Mouse (Mus musculus) intestine, postnatal 0 days (tissue): ENCODE measurements at regions not wholly inside any gene's neighbourhood (a gene's known extent, or its start where the extent isn't known, plus 50 kb on each side); places are given as distances from the start of the nearest gene placed in this dataset.

Source experiments
- ATAC-seq: fragments of 200-750 bp; cut with Nextera tagmentation; 2 replicates; pipeline ENCODE4 v1.8.0; 2017; ENCODE audit warnings: mild to moderate bottlenecking, moderate TSS enrichment, moderate library complexity
- H3K27ac ChIP-seq: fragments of 300-500 bp; sonication (generic); 2 replicates; pipeline ENCODE4 v1.5.1; 2014; ENCODE audit warnings: mild to moderate bottlenecking, low read depth, low read length, moderate library complexity
- H3K27me3 ChIP-seq: fragments of 300-500 bp; sonication (generic); replicated peaks from 2 replicates; pipeline ENCODE4 v1.6.1; 2014; ENCODE audit warnings: low read length, mixed read lengths; ENCODE audit not compliant: control insufficient read depth, insufficient read depth
- H3K36me3 ChIP-seq: fragments of 300-500 bp; sonication (generic); 2 replicates; pipeline ENCODE4 v1.6.1; 2014; ENCODE audit warnings: mild to moderate bottlenecking, moderate library complexity; ENCODE audit not compliant: control insufficient read depth, insufficient read depth
- H3K4me1 ChIP-seq: fragments of 300-500 bp; sonication (generic); replicated peaks from 2 replicates; pipeline ENCODE4 v1.6.1; 2014; ENCODE audit warnings: antibody characterized with exemption, low read length, mixed read lengths; ENCODE audit not compliant: control insufficient read depth, insufficient read depth
- H3K4me2 ChIP-seq: fragments of 300-500 bp; sonication (generic); replicated peaks from 2 replicates; pipeline ENCODE4 v1.6.1; 2014; ENCODE audit warnings: low read depth, mild to moderate bottlenecking, moderate library complexity
- H3K4me3 ChIP-seq: fragments of 300-500 bp; sonication (generic); 2 replicates; pipeline ENCODE4 v1.5.1; 2014; ENCODE audit warnings: low read depth, low read length
- H3K9ac ChIP-seq: fragments of 300-500 bp; sonication (generic); 2 replicates; pipeline ENCODE4 v1.6.1; 2014; ENCODE audit warnings: mild to moderate bottlenecking, low read depth, low read length
- H3K9me3 ChIP-seq: fragments of 300-500 bp; sonication (generic); 2 replicates; pipeline ENCODE4 v1.6.1; 2016; ENCODE audit warnings: mixed run types; ENCODE audit not compliant: control insufficient read depth
- CTCF ChIP-seq: sonication (generic); IDR thresholded peaks from 2 replicates; pipeline ENCODE4 v1.5.1; 2016; ENCODE audit warnings: low read depth, mild to moderate bottlenecking, control low read depth, antibody characterized with exemption, moderate library complexity
- WGBS: fragments of 180-500 bp; shearing (Covaris S2); extraction: QIAGEN DNeasy Blood & Tissue Kit; methylation state at CpG from one replicate; pipeline ENCODE4 v1.1.7; 2014; 5-methylcytosine and 5-hydroxymethylcytosine counted together

DNA sequence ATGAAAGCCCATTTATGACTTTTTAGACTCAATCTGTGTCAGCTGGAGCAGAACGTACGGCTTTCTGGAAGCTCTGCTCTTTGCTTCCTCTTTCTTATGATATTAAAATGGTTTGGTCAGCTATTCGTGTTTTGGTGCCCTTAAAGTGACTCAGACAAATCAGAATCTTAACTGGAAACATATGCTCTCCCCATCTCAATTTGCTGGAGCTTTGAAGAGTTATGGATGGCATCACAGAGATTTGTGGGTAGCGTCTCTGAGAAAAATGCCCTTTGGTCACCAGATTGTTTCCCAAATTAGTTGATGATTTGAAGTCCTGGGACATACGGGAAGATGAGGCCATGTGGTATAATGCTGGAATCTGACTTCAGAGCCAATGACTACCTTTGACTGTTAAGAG, 394.0 kb downstream of the Ttll7 start:
- no peaks in the 10 kb centered on the region for H3K9me3 ChIP-seq
- no peak for ATAC-seq
- no peak overlapping the region for H3K27ac ChIP-seq
- H3K4me3 ChIP-seq = no peak overlapping the region
- H3K36me3 ChIP-seq = no peaks in the 10 kb centered on the region
- no peak overlapping the region for H3K4me2 ChIP-seq
- no peaks in the 10 kb centered on the region for H3K4me1 ChIP-seq
- no peaks in the 10 kb centered on the region for H3K27me3 ChIP-seq
- TF ChIP-seq CTCF = no peak
- H3K9ac ChIP-seq = no peak overlapping the region
- WGBS = 87% methylated on average over 5 of the region's 5 CpGs

DNA sequence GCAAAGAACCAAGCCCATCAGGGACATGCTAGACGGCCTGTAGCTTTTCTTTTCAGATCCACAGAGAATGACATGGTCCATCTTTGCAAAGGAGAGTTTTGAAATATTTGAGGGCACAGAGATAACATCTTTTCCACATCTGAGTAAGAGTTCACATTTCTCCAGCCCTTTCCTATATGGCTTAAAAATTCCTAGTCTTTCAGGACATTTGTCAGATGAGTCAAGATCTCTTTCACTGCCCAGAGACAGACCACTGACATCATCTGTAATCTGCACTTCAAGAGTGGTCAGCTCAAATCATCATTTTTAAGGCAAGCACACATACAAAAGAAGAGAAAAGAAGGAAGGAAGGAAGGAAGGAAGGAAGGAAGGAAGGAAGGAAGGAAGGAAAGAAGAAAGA, 397.3 kb downstream of the Ttll7 start:
- Histone ChIP-seq H3K4me3 (no peak overlapping the region), H3K27ac (no peak overlapping the region), H3K36me3 (no peaks in the 10 kb centered on the region), H3K27me3 (no peaks in the 10 kb centered on the region), H3K4me1 (no peaks in the 10 kb centered on the region), H3K9ac (no peak overlapping the region), H3K4me2 (no peak overlapping the region), H3K9me3 (no peaks in the 10 kb centered on the region)
- no peak for ATAC-seq
- WGBS = 84% methylated on average over 1 of the region's 1 CpGs
- TF ChIP-seq CTCF = no peak

- TF ChIP-seq CTCF = no peak
- Histone ChIP-seq H3K27ac (no peak overlapping the region), H3K4me2 (no peak overlapping the region), H3K36me3 (no peaks in the 10 kb centered on the region), H3K9me3 (no peaks in the 10 kb centered on the region), H3K9ac (no peak overlapping the region), H3K4me1 (no peaks in the 10 kb centered on the region), H3K4me3 (no peak overlapping the region), H3K27me3 (no peaks in the 10 kb centered on the region)
- WGBS = 81% methylated on average over 2 of the region's 2 CpGs
- no peak for ATAC-seq
Observed at GRCm38 (mm10) chr3:147249906-147250305, 397.7 kb downstream of the Ttll7 start.

DNA sequence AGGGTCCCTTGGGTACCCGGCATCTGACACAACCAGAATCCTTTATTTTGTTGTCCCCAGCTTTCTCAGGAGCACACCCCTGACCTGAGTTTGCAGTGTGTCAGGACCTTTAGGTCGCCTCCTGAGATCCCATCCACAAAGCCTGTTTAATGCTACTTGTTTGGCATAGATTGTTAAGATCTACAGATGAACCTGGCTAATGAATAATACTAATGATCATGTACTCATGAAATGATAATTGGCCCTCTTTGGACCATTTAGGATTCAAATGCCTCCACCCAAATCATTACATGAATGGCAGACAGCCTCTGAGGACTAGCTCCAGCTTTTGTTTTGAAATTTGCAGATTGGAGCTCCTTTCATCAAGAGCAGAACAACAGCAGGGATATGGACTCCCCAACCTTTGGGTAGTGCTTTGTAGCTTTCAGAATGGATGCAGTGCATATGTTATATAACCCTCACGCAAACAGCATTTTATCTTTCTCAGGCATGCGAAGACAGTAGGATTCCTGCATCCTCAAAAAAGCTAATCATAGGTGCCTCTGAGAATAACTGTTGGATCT, 400.1 kb downstream of the Ttll7 start:
- Histone ChIP-seq H3K9ac (no peak overlapping the region), H3K4me2 (no peak overlapping the region), H3K9me3 (no peaks in the 10 kb centered on the region), H3K36me3 (no peaks in the 10 kb centered on the region), H3K4me1 (no peaks in the 10 kb centered on the region), H3K27ac (no peak overlapping the region), H3K4me3 (no peak overlapping the region), H3K27me3 (no peaks in the 10 kb centered on the region)
- 76% methylated on average over 4 of the region's 4 CpGs for WGBS
- no peak for ATAC-seq
- no peak for TF ChIP-seq CTCF

DNA sequence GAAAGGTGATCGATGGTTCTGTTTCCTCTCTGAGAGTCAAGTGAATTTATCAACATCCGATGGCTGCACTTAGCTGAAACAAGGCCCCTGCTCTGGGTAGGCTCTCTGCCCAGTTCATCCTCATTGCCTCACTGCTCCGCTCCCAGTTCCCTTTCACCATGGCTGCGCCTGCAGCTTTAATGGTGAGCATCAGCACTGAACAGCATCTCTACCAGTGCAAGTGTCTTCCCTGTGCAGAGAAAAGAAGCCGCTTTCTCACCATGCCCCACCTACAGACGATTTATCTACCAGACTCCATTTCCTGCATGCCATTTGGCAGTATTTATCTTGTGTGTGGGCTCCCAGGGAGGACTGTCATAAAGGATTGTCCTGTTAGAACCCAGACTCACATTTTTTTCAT, 400.6 kb downstream of the Ttll7 start:
- Histone ChIP-seq H3K9ac (no peak overlapping the region), H3K36me3 (no peaks in the 10 kb centered on the region), H3K4me1 (no peaks in the 10 kb centered on the region), H3K27ac (no peak overlapping the region), H3K4me3 (no peak overlapping the region), H3K9me3 (no peaks in the 10 kb centered on the region), H3K4me2 (no peak overlapping the region), H3K27me3 (no peaks in the 10 kb centered on the region)
- WGBS = 63% methylated on average over 6 of the region's 6 CpGs
- TF ChIP-seq CTCF = no peak
- no peak for ATAC-seq

- no peak for TF ChIP-seq CTCF
- H3K4me1 ChIP-seq = no peaks in the 10 kb centered on the region
- H3K4me3 ChIP-seq = no peak overlapping the region
- no peaks in the 10 kb centered on the region for H3K36me3 ChIP-seq
- H3K9ac ChIP-seq = no peak overlapping the region
- H3K27me3 ChIP-seq = no peaks in the 10 kb centered on the region
- no peak for ATAC-seq
- H3K9me3 ChIP-seq = no peaks in the 10 kb centered on the region
- 64% methylated on average over 5 of the region's 5 CpGs for whole genome bisulfite sequencing
- no peak overlapping the region for H3K27ac ChIP-seq
- no peak overlapping the region for H3K4me2 ChIP-seq
Observed at GRCm38 (mm10) chr3:147254454-147254853, 402.3 kb downstream of the Ttll7 start.
